In the genomic region with DNA sequence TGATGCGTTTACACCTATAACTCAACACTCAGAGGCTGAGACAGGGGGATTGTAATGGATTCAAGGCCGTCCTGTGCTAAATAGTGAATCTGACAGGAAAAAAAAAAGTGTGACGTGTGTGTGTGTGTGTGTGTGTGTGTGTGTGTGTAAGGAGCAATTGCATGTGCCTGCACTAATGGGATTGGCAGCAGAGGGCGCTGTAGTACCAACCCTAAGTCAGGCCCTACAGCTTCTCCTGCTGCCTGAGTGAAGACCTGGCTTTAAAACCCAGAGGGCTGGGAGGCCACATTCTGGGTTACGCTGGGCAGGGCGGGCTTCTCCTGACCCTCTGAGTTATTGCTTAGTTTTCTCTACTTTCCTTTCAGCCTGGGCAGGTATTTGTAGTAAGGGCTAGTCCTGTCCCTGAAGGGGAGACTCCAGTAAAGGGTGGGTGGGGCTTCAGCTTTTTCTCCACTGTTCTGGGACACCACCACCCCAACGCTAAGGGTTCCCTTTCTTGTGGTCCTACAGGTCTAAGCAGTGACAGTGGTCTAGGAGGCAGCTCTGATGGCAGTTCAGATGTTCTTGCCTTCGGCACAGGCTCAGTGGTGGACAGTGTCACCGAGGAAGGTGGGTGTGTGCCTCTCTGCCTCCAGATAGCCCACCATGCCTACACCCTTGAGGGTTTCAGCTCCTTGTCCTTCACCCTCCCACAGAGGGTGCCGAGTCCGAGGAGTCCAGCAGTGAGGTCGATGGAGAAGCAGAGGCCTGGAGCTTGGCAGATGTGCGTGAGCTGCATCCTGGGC, we compare ENCODE assay signal across 10 mouse cellular contexts. TPM values are rescaled to one million over a fixed set of nuclear protein-coding genes. Genes with fewer than 3 reads are reported as not detected.
DNase-seq lines count a peak whose midpoint lies in the region; ATAC-seq and TF ChIP-seq lines count a peak whose summit lies in the region.
"Had no signal": no experiment of that assay in that cellular context is flagged by ENCODE, and none has a peak within 500 bp of the region (broad histone marks: within the 10 kb centered on the region; RNA-seq: fewer than 3 reads in every experiment).

No protein-coding gene starts in this region.

- no peak overlapping the region for H3K9ac ChIP-seq in forebrain, embryonic 16.5 days (replicated peaks; ENCODE audit: low read depth, low read length)
- H3K9ac ChIP-seq: heart, embryonic 15.5 days had no signal

- H3K36me3 ChIP-seq in forebrain, embryonic 16.5 days (ENCODE audit: control insufficient read depth, insufficient read depth), result peaks cover 57% of the 10 kb centered on the region

- intact Hi-C loops in gastrocnemius, adult 2 months (cut with DNase I), result no loop called here
- intact Hi-C loops in gastrocnemius, postnatal 36 days (cut with DNase I), result no loop called here

- no peak for ATAC-seq in forebrain, embryonic 16.5 days

- no peaks in the 10 kb centered on the region for H3K9me3 ChIP-seq in forebrain, embryonic 16.5 days (ENCODE audit: control insufficient read depth, low read length)
- H3K9me3 ChIP-seq: heart, embryonic 15.5 days had no signal

- H3K27ac ChIP-seq in gastrocnemius, adult 2 months, result no peak overlapping the region
- no peak overlapping the region for H3K27ac ChIP-seq in forebrain, embryonic 16.5 days (ENCODE audit: low read length)
- H3K27ac ChIP-seq: heart, embryonic 15.5 days; macrophage had no signal

- WGBS in forebrain, embryonic 16.5 days, result 93% methylated on average over 13 of the region's 13 CpGs

- H3K27me3 ChIP-seq in forebrain, embryonic 16.5 days (replicated peaks; ENCODE audit: control insufficient read depth, insufficient read depth, low read length), result no peaks in the 10 kb centered on the region
- H3K27me3 ChIP-seq: heart, embryonic 15.5 days had no signal

- no peak for TF ChIP-seq POLR2A in brain, embryonic 14.5 days (IDR thresholded peaks at IDR 0.05; ENCODE audit: borderline replicate concordance, extremely low read depth, insufficient read depth, insufficient read length, poor library complexity, severe bottlenecking)

- peak; percentile 35 for DNase-seq in gastrocnemius, adult 2 months
- DNase-seq in gastrocnemius, postnatal 36 days, result no peak
- peak; percentile 5 for DNase-seq in ovary, postnatal 36 days (ENCODE audit: low spot score)
- no peak for DNase-seq in ovary, postnatal 14 days (ENCODE audit: low spot score)
- peak; percentile 35 for DNase-seq in brain, embryonic 14.5 days (ENCODE audit: low read depth)
- DNase-seq in kidney, postnatal 10 days, result peak; percentile 51
- DNase-seq in mesoderm, embryonic 11.5 days (ENCODE audit: low read depth, low spot score), result peak; percentile 37

- H3K4me2 ChIP-seq in forebrain, embryonic 16.5 days (ENCODE audit: low read length), result no peak overlapping the region
- H3K4me2 ChIP-seq: heart, embryonic 15.5 days had no signal

- H3K4me1 ChIP-seq in forebrain, embryonic 16.5 days (replicated peaks; ENCODE audit: control insufficient read depth, insufficient read depth, low read length), result no peaks in the 10 kb centered on the region

- TF ChIP-seq CTCF in gastrocnemius, adult 2 months (IDR thresholded peaks at IDR 0.05), result peak; percentile 18; the same call in 1 of the 2 replicates
- peak; percentile 27; the same call in 1 of the 2 replicates for TF ChIP-seq CTCF in brain, embryonic 14.5 days (IDR thresholded peaks at IDR 0.05; ENCODE audit: borderline replicate concordance, extremely low read depth, insufficient read depth, insufficient read length)

- H3K4me3 ChIP-seq in gastrocnemius, adult 2 months, result no peak overlapping the region
- no peak overlapping the region for H3K4me3 ChIP-seq in forebrain, embryonic 16.5 days (replicated peaks; ENCODE audit: low read length)
- H3K4me3 ChIP-seq: heart, embryonic 15.5 days had no signal

RNA-seq across cellular contexts. Expression of a gene that starts 12.9 kb away (rescaled TPM):
- total RNA-seq in gastrocnemius, adult 2 months (2021), result 1 to 10 TPM; 7.5 to 8.0 TPM
- total RNA-seq in gastrocnemius, postnatal 36 days (2021), result 1 to 10 TPM; 7.4 to 7.8 TPM
- 128 and 130 TPM in 2 replicates for polyA plus RNA-seq in brain, embryonic 14.5 days (2012; rRNA removed)
- 94.8 and 101 TPM in 2 replicates for polyA plus RNA-seq in forebrain, embryonic 16.5 days (2015; fragmentation: Nextera tagmentation; extraction: Ambion mirVana)

RNA-seq across cellular contexts. Expression of a gene that starts 12.9 kb away (rescaled TPM):
- 10 to 100 TPM; 10.5 to 13.4 TPM for total RNA-seq in gastrocnemius, adult 2 months (2021)
- 10 to 100 TPM; 11.4 to 12.8 TPM for total RNA-seq in gastrocnemius, postnatal 36 days (2021)
- polyA plus RNA-seq in brain, embryonic 14.5 days (2012; rRNA removed), result 75.1 and 115 TPM in 2 replicates
- polyA plus RNA-seq in forebrain, embryonic 16.5 days (2015; fragmentation: Nextera tagmentation; extraction: Ambion mirVana), result 68.0 and 70.3 TPM in 2 replicates

RNA-seq across cellular contexts. Expression of a gene that starts 35.2 kb away (rescaled TPM):
- total RNA-seq in gastrocnemius, adult 2 months (2021), result 10 to 100 TPM; 14.9 to 17.3 TPM
- total RNA-seq in gastrocnemius, postnatal 36 days (2021), result 10 to 100 TPM; 11.9 to 15.4 TPM
- polyA plus RNA-seq in brain, embryonic 14.5 days (2012; rRNA removed), result 69.1 and 96.2 TPM in 2 replicates
- 89.8 and 100 TPM in 2 replicates for polyA plus RNA-seq in forebrain, embryonic 16.5 days (2015; fragmentation: Nextera tagmentation; extraction: Ambion mirVana)

RNA-seq across cellular contexts. Expression of a gene that starts 35.3 kb away (rescaled TPM):
- 10 to 100 TPM; 13.6 to 18.0 TPM for total RNA-seq in gastrocnemius, adult 2 months (2021)
- total RNA-seq in gastrocnemius, postnatal 36 days (2021), result 10 to 100 TPM; 14.5 to 16.0 TPM
- 29.0 and 30.0 TPM in 2 replicates for polyA plus RNA-seq in brain, embryonic 14.5 days (2012; rRNA removed)
- 22.5 and 23.8 TPM in 2 replicates for polyA plus RNA-seq in forebrain, embryonic 16.5 days (2015; fragmentation: Nextera tagmentation; extraction: Ambion mirVana)

RNA-seq across cellular contexts. Expression of a gene that starts 39.1 kb away (rescaled TPM):
- total RNA-seq in gastrocnemius, adult 2 months (2021), result 10 to 100 TPM; 62.8 to 64.5 TPM
- total RNA-seq in gastrocnemius, postnatal 36 days (2021), result 10 to 100 TPM; 53.3 to 61.5 TPM
- polyA plus RNA-seq in brain, embryonic 14.5 days (2012; rRNA removed), result 114 and 144 TPM in 2 replicates
- 115 and 121 TPM in 2 replicates for polyA plus RNA-seq in forebrain, embryonic 16.5 days (2015; fragmentation: Nextera tagmentation; extraction: Ambion mirVana)

Comparison
In these comparisons a context has a peak if more than half of its experiments do, and no peak if none do; other contexts are left out.
1. DNase-seq: peak in gastrocnemius, adult 2 months (single experiment), ovary, postnatal 36 days (single experiment), brain, embryonic 14.5 days (single experiment), kidney, postnatal 10 days (single experiment) and mesoderm, embryonic 11.5 days (single experiment); none in gastrocnemius, postnatal 36 days (0 of 2) and ovary, postnatal 14 days (single experiment).